Mouse (Mus musculus) left cerebral cortex, postnatal 36 days (tissue): ENCODE measurements around the gene F13b. TPM values are rescaled to one million over a fixed set of nuclear protein-coding genes. Genes with fewer than 3 reads are reported as not detected.

Source experiments
- DNase-seq, 2 experiments: peaks; one replicate each; pipeline ENCODE4 v3.0.0; 2021 to 2022; ENCODE audit warnings: low spot score in 2 of 2, mixed read lengths in 1 of 2
- intact Hi-C: fragments of 180-260 bp; cut with DNase I; formaldehyde crosslinking; loops from one replicate; pipeline ENCODE4 v1.15.1; 2025
- total RNA-seq, 2 experiments: library from RNA; stranded (reverse); gene quantifications; 2 replicates each; pipeline ENCODE4 v1.2.3; 2021

The F13b gene
- total RNA-seq, result not detected

- no peak for DNase-seq
- intact Hi-C loops, result no loop called here
Observed at GRCm38 (mm10) chr1:139501258-139501752, at the start of gene F13b. Gene F13b, plus strand, starts transcription at chr1:139501702.

GRCm38 (mm10) chr1:139454340-139455225 lies 46.9 kb upstream of the F13b start, which contains the start of gene Aspm:
Gene Aspm, plus strand, starts transcription at chr1:139454772.
- intact Hi-C loops, result no loop called here

GRCm38 (mm10) chr1:139455226-139455869 lies 46.2 kb upstream of the F13b start:
- no peak for DNase-seq
- intact Hi-C loops, result no loop called here

More at GRCm38 (mm10) chr1:139454340-139455225, 46.9 kb upstream of the F13b start, which contains the start of gene Aspm:
- peak; percentile 80 to 85 for DNase-seq

- intact Hi-C loops, result no loop called here
Observed at GRCm38 (mm10) chr1:139460807-139461206, 40.7 kb upstream of the F13b start.

GRCm38 (mm10) chr1:139465936-139466335 lies 35.6 kb upstream of the F13b start:
- no peak for DNase-seq
- intact Hi-C loops, result no loop called here

More at GRCm38 (mm10) chr1:139460807-139461206, 40.7 kb upstream of the F13b start:
- no peak for DNase-seq

- DNase-seq, result no peak
- intact Hi-C loops, result no loop called here
Observed at GRCm38 (mm10) chr1:139478898-139479297, 22.6 kb upstream of the F13b start.

- intact Hi-C loops, result no loop called here
- DNase-seq, result no peak
Observed at GRCm38 (mm10) chr1:139480246-139480645, 21.3 kb upstream of the F13b start.

GRCm38 (mm10) chr1:139481146-139481545 lies 20.4 kb upstream of the F13b start:
- intact Hi-C loops, result no loop called here
- DNase-seq, result no peak

GRCm38 (mm10) chr1:139494630-139495029 lies 6.9 kb upstream of the F13b start:
- no peak for DNase-seq
- intact Hi-C loops, result no loop called here

GRCm38 (mm10) chr1:139495408-139495807 lies 6.1 kb upstream of the F13b start:
- DNase-seq, result no peak
- intact Hi-C loops, result no loop called here

- intact Hi-C loops, result no loop called here
- no peak for DNase-seq
Observed at GRCm38 (mm10) chr1:139496212-139496611, 5.3 kb upstream of the F13b start.

- DNase-seq, result no peak
- intact Hi-C loops, result no loop called here
Observed at GRCm38 (mm10) chr1:139499751-139500150, 1.8 kb upstream of the F13b start.

- DNase-seq, result no peak
- intact Hi-C loops, result no loop called here
Observed at GRCm38 (mm10) chr1:139514556-139514955, 13.1 kb downstream of the F13b start.

- DNase-seq, result no peak
- intact Hi-C loops, result no loop called here
Observed at GRCm38 (mm10) chr1:139548536-139548935, 47.0 kb downstream of the F13b start.

- DNase-seq, result no peak
Observed at GRCm38 (mm10) chr1:139551311-139551710, 49.8 kb downstream of the F13b start.

GRCm38 (mm10) chr1:139560024-139560423 lies 58.5 kb downstream of the F13b start, which contains the start of gene Cfhr1:
Gene Cfhr1, minus strand, starts transcription at chr1:139560272.
- no peak for DNase-seq
- intact Hi-C loops, result no loop called here

More at GRCm38 (mm10) chr1:139551311-139551710, 49.8 kb downstream of the F13b start:
- intact Hi-C loops, result no loop called here

Other genes with a start within 250 kb of the F13b start
- 1 to 10 TPM in 1 of 2 experiments, under 1 TPM in 1; 0.62 to 1.2 TPM for gene Crb1, start 124.6 kb upstream of the F13b start, total RNA-seq
- 10 to 100 TPM; 25.6 to 26.0 TPM for gene Zbtb41, start 79.4 kb upstream of the F13b start, total RNA-seq
- under 1 TPM; 0.39 to 0.54 TPM for gene Aspm, start 46.9 kb upstream of the F13b start, total RNA-seq
- gene Cfhr1, start 58.6 kb downstream of the F13b start, total RNA-seq, result not detected